Mouse (Mus musculus) skeletal muscle tissue, adult 2 months (tissue): ENCODE results near the gene B230217C12Rik.
A peak's percentile ranks its signal among the peaks of the same experiment; 100 is the strongest.

Experiments
- DNase-seq: peaks from one replicate; pipeline ENCODE4 v3.0.0-alpha.2; 2012; ENCODE audit warnings: low read depth, low spot score

The B230217C12Rik gene

DNA sequence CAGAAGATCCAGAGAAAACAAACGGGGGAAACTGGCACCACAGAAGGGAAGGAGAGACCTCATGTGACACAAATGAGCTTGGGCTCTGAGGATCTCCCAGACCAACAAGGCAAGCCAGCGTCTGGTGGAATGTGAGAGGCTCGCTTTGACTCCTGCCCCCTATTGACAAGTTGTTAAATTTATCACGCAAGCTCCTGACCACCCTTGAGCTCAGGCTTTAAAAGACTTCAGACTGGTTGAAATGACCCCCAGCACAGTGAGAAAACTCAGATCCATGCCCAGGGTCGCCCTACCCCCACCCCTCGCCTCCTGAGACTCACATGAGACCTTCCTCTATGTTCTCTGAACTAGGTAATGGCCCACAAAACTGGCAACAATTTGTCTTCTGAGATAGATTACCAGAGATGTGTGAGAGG is at the start of gene B230217C12Rik:
Gene B230217C12Rik, plus strand, starts transcription at position 242 of the 416 bp plus-strand sequence.
- no peak for DNase-seq

GRCm38 (mm10) chr11:97793165-97793564 is 47.4 kb upstream of the B230217C12Rik start:
- DNase-seq = no peak

GRCm38 (mm10) chr11:97796910-97797309 is 43.7 kb upstream of the B230217C12Rik start:
- peak; percentile 61 for DNase-seq

DNA sequence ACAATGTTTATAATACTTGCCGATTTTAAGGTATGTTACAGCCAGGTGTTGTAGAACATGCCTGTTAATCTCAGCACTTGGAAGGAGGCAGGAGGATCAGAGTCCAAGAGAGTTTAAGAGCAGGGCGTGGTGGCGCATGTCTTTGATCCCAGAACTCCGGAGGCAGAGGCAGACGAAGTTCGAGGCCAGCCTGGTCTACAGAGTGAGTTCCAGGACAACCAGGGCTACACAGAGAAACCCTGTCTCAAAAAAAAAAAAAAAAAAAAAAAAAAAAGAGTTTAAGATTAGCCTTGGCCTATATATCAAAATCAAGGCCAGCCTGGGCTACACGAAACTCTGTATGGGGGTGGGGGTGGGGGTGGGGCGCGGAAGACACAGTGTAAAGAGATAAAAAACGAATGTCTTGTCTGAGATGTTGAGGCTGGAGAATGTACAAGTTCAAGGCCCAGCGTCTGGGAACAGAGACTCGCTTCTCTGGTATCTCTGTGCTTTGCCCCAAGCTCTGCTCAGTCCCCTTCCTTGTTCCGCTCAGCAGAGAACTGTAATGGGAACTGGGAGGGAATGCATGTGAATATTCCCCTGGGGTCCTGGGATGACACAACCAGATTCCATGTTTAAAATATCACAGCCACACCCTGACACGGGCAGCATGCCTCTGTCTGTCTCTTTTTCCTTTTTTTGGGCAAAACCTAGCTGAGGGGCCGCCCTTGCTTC is 43.1 kb upstream of the B230217C12Rik start:
- DNase-seq = peak; percentile 75

GRCm38 (mm10) chr11:97798083-97798435 is 42.5 kb upstream of the B230217C12Rik start:
- DNase-seq = no peak

- peak; percentile 85 for DNase-seq
These were observed 41.8 kb upstream of the B230217C12Rik start, which contains the start of gene Lasp1 for GRCm38 (mm10) chr11:97798782-97799145. Lasp1 (plus strand) TSS chr11:97799000.

- peak; percentile 80 for DNase-seq
These were observed 41.2 kb upstream of the B230217C12Rik start for GRCm38 (mm10) chr11:97799146-97799993.

DNA sequence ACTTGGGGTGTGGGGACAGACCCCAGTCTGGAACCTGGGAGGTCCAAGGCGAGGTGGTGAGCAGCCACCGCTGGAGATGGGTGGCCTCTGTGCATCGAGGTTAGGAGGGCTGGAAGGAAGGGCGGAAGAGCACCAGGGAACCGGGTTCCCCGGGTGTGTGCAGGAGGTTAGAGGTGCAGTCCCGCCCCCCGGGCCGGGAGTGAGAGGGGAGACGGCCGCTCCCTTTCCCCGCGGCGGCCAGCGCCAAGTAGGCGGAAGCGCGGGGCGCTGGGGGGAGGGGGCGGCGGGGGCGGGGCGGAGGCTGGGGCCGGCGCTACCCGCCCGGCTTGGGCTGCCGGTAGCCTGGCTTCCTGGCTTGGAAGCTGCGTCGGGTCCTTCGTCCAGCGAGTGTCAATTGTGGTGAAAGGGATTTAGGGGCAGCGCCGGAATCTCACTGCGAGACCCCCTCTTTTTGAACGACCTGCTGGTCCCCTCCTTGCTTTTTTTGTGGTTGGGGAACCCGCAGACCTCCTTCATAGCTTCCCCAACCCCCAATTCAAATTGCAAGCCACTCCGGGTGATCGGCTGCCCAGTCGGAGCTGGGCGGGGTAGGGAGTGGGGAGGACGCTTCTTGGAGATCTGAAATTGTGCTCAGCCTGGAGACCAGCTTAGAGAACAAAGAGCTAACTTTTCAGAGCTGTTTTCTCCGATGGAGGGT is 40.4 kb upstream of the B230217C12Rik start:
- DNase-seq = no peak

DNA sequence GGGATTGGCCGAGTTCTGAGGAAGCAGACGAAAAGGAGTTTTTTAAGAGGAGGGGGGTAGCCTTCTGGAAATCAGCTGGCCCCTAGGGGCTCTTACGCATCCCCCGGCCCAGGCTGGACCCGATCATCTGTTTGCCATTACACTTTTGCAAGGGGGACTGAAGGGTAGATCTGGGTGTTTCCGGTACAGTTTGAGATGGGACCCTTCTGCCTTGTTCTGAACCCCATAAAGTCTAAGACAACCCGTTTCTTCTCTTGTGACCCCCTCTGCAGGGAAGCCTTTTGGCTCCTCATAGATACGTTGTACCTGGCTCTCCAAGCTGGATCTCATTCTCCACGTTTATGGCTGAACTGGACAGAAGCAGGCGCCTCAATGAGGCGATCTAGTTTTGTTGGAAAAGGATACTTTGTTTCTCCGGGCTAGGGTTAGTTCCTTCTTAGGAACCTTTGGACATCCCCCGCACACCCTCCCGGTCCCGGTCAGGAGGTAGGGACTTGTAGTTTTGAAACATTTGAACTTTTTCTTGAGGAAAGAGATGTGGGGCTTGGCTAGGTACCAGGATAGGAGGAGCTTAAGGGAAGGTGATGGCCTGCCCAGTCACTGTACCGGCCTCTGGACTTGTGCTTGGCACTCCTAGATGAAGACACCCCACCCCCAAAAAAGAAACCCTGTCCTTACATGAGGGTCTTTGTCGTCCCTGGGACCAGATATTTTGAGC is 39.7 kb upstream of the B230217C12Rik start:
- DNase-seq = no peak

GRCm38 (mm10) chr11:97801409-97802193 is 39.0 kb upstream of the B230217C12Rik start:
- no peak for DNase-seq

GRCm38 (mm10) chr11:97802194-97802470 is 38.4 kb upstream of the B230217C12Rik start:
- no peak for DNase-seq

DNA sequence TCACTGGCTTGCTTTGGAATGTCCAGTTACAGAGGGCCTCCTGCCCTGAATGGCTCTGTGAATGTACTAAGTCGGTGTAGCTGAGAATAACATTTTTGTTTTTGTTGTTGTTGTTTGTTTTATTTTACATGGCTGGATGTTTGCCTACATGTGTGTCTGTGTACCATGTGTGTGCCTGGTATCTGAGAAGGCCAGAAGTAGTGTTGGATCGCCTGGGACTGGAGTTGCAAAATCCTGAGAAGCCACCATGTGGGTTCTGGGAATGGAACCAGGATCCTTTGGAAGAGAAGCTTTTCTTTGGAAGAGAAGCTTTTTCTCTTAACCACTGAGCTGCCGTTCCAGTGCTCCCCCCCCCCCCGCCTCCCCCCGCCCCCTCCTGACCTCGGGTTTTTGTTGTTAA is 38.1 kb upstream of the B230217C12Rik start:
- no peak for DNase-seq

GRCm38 (mm10) chr11:97803847-97804246 is 36.7 kb upstream of the B230217C12Rik start:
- DNase-seq = no peak

DNA sequence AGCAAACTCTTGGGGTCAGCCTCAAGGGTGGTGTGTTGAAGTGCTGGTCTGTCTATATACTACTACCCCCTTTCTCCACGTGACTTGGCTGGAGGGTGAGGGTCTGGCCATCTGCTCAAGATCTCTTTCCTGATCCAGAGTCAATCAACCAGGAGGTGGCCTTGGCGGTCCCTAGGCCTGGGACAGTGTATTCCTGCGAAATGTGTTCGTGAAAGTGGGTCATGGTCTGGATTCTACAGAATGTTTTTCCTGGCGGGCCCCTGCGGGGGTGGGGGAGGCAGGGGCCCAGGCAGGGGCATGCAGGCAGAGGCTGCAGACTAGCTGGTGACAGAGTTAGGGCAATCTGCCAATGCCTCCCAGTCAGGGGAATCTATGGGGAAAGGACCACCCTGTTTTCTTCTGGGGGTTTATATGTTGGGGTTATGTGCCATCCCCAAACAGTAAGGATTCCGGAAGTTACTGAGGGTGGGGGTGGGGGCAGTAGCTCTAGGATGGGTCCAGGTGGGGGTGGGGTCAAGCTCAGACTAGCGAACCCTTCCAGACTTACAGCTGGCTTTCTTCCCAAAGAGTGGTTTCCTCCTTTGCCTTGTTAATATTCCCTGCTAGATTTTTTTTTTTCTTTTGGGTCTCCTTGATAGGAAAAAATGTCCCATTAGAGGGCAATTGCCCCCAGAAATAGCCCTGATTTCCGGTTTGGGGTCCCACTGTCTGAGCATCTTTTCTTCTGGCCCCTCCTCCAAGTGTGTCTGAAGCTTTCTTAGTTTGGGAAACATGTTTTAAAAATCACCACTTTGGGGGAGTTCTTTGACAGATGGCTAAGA is 35.5 kb upstream of the B230217C12Rik start:
- DNase-seq = no peak

DNA sequence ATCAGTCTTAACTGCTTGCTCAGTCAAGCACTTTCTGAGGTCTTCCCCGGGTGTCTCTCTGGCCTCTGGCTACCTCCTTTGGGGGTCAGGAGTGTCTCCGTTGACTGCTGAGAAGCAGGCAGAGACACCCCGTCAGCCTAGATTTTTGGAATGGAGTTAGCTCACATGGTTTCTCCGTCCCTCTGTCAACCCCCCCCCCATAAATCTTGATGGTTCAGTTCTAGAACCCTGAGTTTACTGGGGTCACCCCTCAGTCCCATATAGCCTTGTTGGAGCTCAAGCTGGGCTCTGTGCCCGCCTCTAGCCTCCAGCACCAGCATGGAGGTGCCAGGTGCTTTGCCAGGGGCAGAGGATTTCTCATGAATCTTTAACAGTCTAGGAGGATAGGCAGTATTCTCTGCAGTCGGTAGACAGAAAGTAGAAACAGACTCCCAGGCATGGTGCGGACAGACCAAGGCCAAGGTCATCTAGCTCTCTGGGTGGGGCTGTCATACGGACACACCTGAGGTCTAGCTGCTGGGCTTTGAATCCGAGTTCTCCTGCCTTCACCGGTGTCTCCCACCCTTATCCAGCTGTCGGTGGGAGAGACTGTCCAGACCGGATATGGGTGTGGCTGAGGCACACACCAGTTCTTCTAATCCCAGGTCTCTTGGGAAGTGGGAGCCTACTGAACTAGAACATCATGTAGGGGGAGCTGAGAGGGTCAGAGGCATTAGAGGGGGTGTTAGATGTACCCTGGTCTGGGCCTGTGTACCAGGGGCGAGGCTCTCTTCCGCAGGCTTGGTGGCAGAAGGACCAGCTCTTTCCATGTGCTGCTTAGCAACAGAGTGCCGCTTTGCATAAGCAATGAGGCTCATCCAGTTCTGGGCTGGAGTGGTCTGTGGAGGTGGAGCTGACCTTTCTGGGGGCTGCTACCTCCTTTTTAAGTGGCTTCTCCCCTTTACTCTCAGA is 34.6 kb upstream of the B230217C12Rik start:
- no peak for DNase-seq

DNA sequence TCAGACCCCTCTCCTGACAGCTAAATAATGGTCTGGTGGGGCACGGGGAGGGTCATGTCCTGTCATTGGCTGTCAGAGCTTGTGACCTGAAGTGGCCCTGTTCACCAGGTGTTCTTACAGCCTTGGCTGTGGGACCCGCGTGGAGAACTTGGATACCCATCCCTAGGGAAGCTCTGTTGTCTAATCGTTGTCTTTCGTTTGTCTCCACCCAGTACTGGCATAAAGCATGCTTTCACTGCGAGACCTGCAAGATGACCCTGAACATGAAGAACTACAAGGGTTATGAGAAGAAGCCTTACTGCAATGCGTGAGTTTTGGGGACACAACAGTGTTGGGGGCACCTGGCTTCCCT is 34.0 kb upstream of the B230217C12Rik start:
- no peak for DNase-seq

- no peak for DNase-seq
These were observed 33.0 kb upstream of the B230217C12Rik start for GRCm38 (mm10) chr11:97807626-97808025.

DNA sequence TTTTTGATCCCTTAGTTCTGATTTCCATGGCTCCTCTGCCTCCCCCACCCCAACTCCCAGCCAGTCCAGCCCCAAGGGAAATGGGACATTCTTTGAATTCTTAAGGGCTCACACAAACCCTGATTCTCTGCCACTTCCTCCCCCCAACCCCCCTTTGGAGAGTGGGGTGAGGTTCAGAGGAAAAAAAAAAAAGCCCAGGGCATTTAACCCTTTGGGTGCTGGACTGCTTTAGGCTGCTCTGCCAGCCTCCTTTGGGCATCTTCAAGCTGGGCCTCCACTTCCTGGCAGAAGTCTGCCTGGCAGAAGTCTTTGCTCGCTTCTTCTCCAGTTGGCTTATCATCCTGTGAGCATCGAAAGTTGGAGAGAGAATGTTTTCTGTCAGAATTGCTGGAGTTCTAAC is 32.5 kb upstream of the B230217C12Rik start:
- no peak for DNase-seq

DNA sequence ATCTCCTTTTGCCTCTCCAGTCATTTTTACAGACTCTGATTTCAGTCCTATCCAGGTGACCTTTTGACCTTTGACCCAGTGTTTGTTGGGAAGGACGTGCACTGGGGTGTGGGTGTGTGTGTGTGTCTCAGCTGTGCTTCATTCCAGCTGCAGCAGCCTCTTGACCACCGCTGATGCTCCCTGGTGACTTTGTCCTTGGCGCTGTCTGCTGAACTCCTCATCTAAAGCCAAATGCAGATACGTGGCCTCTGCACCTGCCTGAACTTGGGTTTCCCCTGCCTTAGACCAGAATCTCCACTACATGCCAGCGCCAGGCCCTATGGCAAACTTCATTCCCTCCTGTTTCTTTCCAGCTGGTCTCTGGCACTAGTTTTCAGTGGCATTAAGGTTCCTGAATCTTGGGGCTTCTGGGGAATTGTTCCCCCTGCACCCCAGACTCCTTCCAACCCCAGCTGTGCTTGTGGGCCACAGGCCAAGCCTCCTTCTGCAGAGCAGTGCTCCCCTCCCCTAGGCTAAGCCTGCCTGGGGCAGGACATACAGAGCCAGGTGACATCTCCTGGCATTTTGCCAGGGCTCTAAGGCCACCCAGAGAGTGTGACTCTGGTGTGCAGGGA is 31.9 kb upstream of the B230217C12Rik start:
- DNase-seq = no peak
